Mouse (Mus musculus): ENCODE measurements around the gene Sfswap. TPM values are rescaled to one million over a fixed set of nuclear protein-coding genes. Genes with fewer than 3 reads are reported as not detected.
A peak's percentile ranks its signal among the peaks of the same experiment; 100 is the strongest.

Gene Sfswap
- total and polyA plus RNA-seq, 2 experiments: 18.9 to 32.9 TPM

DNA sequence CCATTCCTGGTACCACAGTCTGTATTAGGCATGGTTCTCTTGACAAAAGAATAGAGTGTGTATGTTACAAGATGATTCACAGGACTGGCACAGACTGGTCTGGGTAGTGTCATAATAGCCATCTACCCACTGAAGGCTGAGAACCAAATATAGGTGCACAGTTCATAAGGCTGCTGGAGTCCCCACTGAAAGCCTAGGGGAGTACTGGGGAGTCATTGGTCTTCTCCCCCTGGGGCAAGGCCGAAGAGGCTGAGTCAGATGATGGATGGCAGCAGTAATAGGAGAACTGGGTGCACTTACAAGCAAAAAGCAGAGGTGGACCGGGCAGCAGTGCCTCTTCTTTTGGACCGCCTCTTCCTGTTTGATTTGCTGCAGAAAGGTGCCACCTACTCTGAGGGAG lies 32.7 kb downstream of the Sfswap start:
- Histone ChIP-seq H3K36me3 (ENCODE audit: control insufficient read depth, insufficient read depth, low read length) (peaks cover 20% of the 10 kb centered on the region), H3K27ac (replicated peaks; ENCODE audit: insufficient read depth, low read depth, low read length) (no peak overlapping the region)
- TF ChIP-seq CTCF (IDR thresholded peaks at IDR 0.05; ENCODE audit: low read depth, low read length) (no peak), POLR2A (IDR thresholded peaks at IDR 0.05; ENCODE audit: extremely low read depth, insufficient read depth, low read length) (no peak)

DNA sequence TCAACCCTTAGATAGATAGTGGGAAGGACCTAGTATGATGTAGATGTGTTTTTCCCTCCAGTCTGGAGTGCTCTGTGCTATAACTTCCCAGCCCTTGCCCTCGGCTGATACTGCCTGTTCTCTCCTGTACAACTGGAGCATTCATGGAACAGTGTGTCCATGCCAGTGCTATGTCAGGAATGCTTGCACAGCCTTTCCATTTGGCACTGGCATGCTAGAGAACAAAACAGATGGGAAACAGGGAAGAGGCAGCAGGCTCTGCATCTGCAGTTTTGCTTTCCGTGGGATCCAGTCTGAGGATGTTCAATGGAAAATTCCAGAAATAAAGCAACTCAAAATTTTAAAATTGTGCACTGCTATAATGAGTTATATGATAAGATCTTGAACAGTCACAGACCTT lies 33.5 kb downstream of the Sfswap start:
- Histone ChIP-seq H3K27ac (replicated peaks; ENCODE audit: insufficient read depth, low read depth, low read length) (no peak overlapping the region), H3K79me2 (ENCODE audit: control insufficient read depth, insufficient read depth, low read length) (0 out of 2 replicates have a peak, but pooled peaks cover 4% of the 10 kb centered on the region), H3K36me3 (ENCODE audit: control insufficient read depth, insufficient read depth, low read length) (peaks cover 13% of the 10 kb centered on the region), H3K4me1 (ENCODE audit: control insufficient read depth, insufficient read depth, low read length) (no peaks in the 10 kb centered on the region), H3K4me3 (ENCODE audit: insufficient read depth, low read depth, low read length) (no peak overlapping the region), H3K9ac (ENCODE audit: low read depth, low read length) (no peak overlapping the region), H3K27me3 (ENCODE audit: control insufficient read depth, insufficient read depth, low read length) (no peaks in the 10 kb centered on the region)
- peak; percentile 22 for DNase-seq (ENCODE audit: extremely low read depth, low read depth, low spot score)
- TF ChIP-seq CTCF (IDR thresholded peaks at IDR 0.05; ENCODE audit: low read depth, low read length): no peak
- no peak for TF ChIP-seq POLR2A (IDR thresholded peaks at IDR 0.05; ENCODE audit: extremely low read depth, insufficient read depth, low read length)
- WGBS: 84% methylated on average over 2 of the region's 2 CpGs

More for the DNA sequence above, 32.7 kb downstream of the Sfswap start:
- 94% methylated on average over 3 of the region's 3 CpGs for WGBS
- H3K4me3 ChIP-seq (ENCODE audit: insufficient read depth, low read depth, low read length): no peak overlapping the region
- H3K79me2 ChIP-seq (ENCODE audit: control insufficient read depth, insufficient read depth, low read length): 0 out of 2 replicates have a peak, but pooled peaks cover 8% of the 10 kb centered on the region
- no peaks in the 10 kb centered on the region for H3K27me3 ChIP-seq (ENCODE audit: control insufficient read depth, insufficient read depth, low read length)
- no peaks in the 10 kb centered on the region for H3K4me1 ChIP-seq (ENCODE audit: control insufficient read depth, insufficient read depth, low read length)
- no peak overlapping the region for H3K9ac ChIP-seq (ENCODE audit: low read depth, low read length)
- no peak for DNase-seq (ENCODE audit: extremely low read depth, low read depth, low spot score)

DNA sequence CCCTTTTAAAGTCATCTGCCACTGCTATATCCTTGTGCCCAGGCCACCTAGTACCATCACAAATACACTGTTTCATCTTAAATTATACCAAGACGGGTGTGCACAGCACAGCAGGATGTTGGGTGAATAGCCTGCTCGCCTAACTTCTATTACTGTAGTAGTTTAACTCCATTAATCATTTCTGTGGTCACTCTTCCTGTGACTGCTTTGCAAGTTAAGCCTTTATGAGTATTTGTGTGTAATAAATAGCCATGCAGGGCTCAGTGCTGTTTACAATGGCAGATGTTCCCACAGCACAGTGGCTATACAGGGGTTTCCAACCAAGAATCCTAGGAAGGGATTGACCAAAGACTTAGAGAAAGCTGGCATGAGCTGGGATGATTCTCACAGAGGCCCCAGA lies 34.0 kb downstream of the Sfswap start:
- H3K4me1 ChIP-seq (ENCODE audit: control insufficient read depth, insufficient read depth, low read length): no peaks in the 10 kb centered on the region

DNA sequence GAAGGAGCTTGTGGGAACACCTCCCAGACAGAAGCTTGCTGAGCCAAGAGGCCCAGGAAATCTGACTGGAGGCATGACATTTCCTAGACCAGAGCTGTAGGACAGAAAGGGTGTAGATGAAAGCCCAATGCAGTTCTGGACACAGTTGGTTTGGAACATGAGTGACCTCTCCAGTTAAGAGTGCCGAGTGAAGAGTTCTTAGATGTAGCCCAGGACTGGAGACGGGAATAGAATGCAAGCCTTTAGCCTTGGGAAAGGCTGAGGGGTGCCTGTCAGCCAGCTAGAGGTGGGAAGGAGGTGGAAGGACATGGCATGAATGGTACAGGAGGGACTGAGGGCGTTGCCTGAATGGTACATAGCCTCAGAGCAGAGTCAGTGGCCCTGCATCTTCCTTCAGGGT lies 34.4 kb downstream of the Sfswap start:
- H3K36me3 ChIP-seq (ENCODE audit: control insufficient read depth, insufficient read depth, low read length): peaks cover 15% of the 10 kb centered on the region
- no peak overlapping the region for H3K4me3 ChIP-seq (ENCODE audit: insufficient read depth, low read depth, low read length)
- H3K79me2 ChIP-seq (ENCODE audit: control insufficient read depth, insufficient read depth, low read length): no peaks in the 10 kb centered on the region
- no peak for TF ChIP-seq CTCF (IDR thresholded peaks at IDR 0.05; ENCODE audit: low read depth, low read length)
- no peak for TF ChIP-seq POLR2A (IDR thresholded peaks at IDR 0.05; ENCODE audit: extremely low read depth, insufficient read depth, low read length)
- no peaks in the 10 kb centered on the region for H3K4me1 ChIP-seq (ENCODE audit: control insufficient read depth, insufficient read depth, low read length)
- H3K27ac ChIP-seq (replicated peaks; ENCODE audit: insufficient read depth, low read depth, low read length): no peak overlapping the region
- no peak for DNase-seq (ENCODE audit: extremely low read depth, low read depth, low spot score)
- H3K27me3 ChIP-seq (ENCODE audit: control insufficient read depth, insufficient read depth, low read length): no peaks in the 10 kb centered on the region
- H3K9ac ChIP-seq (ENCODE audit: low read depth, low read length): no peak overlapping the region
- 96% methylated on average over 3 of the region's 3 CpGs for WGBS

More for the DNA sequence above, 34.0 kb downstream of the Sfswap start:
- no peak for TF ChIP-seq POLR2A (IDR thresholded peaks at IDR 0.05; ENCODE audit: extremely low read depth, insufficient read depth, low read length)
- TF ChIP-seq CTCF (IDR thresholded peaks at IDR 0.05; ENCODE audit: low read depth, low read length): no peak
- Histone ChIP-seq H3K4me3 (ENCODE audit: insufficient read depth, low read depth, low read length) (no peak overlapping the region), H3K79me2 (ENCODE audit: control insufficient read depth, insufficient read depth, low read length) (no peaks in the 10 kb centered on the region), H3K27me3 (ENCODE audit: control insufficient read depth, insufficient read depth, low read length) (no peaks in the 10 kb centered on the region), H3K9ac (ENCODE audit: low read depth, low read length) (no peak overlapping the region), H3K27ac (replicated peaks; ENCODE audit: insufficient read depth, low read depth, low read length) (no peak overlapping the region), H3K36me3 (ENCODE audit: control insufficient read depth, insufficient read depth, low read length) (peaks cover 14% of the 10 kb centered on the region)
- 88% methylated on average over 2 of the region's 2 CpGs for WGBS
- DNase-seq (ENCODE audit: extremely low read depth, low read depth, low spot score): no peak

DNA sequence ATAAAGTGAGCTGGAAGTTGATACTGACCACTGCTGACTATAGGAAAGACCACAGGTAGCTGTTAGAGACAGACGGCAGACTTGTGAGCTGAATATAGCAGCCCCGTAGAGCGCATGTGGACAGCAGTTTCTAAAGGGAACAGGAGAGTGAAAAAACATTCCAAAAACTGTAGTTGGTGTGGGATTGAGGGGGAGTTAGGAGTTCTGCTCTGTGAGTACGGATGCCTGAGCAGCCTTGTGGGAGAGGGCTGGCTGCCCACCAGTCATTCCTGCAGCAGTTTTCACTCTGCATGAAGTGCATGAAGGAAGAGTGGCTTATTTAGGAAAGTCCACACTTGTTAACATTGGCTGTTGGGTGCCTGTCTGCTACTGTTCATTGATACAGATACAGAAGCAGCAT lies 37.8 kb downstream of the Sfswap start:
- H3K9ac ChIP-seq (ENCODE audit: low read depth, low read length): no peak overlapping the region
- H3K27ac ChIP-seq (replicated peaks; ENCODE audit: insufficient read depth, low read depth, low read length): no peak overlapping the region
- H3K36me3 ChIP-seq (ENCODE audit: control insufficient read depth, insufficient read depth, low read length): peaks cover 17% of the 10 kb centered on the region
- no peaks in the 10 kb centered on the region for H3K27me3 ChIP-seq (ENCODE audit: control insufficient read depth, insufficient read depth, low read length)
- H3K4me1 ChIP-seq (ENCODE audit: control insufficient read depth, insufficient read depth, low read length): peaks cover 6% of the 10 kb centered on the region; the same call in 1 of the 2 replicates
- DNase-seq (ENCODE audit: extremely low read depth, low read depth, low spot score): no peak
- WGBS: 93% methylated on average over 4 of the region's 4 CpGs
- H3K4me3 ChIP-seq (ENCODE audit: insufficient read depth, low read depth, low read length): no peak overlapping the region
- no peaks in the 10 kb centered on the region; the same call in 1 of the 2 replicates for H3K79me2 ChIP-seq (ENCODE audit: control insufficient read depth, insufficient read depth, low read length)
- TF ChIP-seq CTCF (IDR thresholded peaks at IDR 0.05; ENCODE audit: low read depth, low read length): no peak
- no peak for TF ChIP-seq POLR2A (IDR thresholded peaks at IDR 0.05; ENCODE audit: extremely low read depth, insufficient read depth, low read length)

DNA sequence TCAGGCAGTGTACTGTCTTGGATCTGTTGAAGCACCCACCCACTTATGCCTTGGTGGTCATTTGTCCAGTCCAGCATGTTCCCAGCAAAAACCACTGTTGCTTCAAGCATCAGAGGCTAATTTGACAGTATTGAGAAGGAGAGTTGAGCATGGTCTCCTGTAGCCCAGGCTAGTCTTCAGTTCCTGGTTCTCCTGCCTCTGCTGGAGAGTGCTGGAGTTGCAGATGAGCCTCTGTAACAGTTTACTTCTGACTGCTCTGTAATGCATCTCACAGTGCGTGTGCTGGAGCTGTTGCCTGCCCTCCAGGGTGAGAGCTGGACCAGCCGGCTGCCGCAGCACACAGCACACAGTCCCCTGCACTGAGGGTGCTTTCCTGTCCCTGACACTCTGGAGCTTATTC lies 41.2 kb downstream of the Sfswap start:
- H3K79me2 ChIP-seq (ENCODE audit: control insufficient read depth, insufficient read depth, low read length): no peaks in the 10 kb centered on the region; the same call in 1 of the 2 replicates
- 92% methylated on average over 3 of the region's 3 CpGs for WGBS
- no peak overlapping the region for H3K27ac ChIP-seq (replicated peaks; ENCODE audit: insufficient read depth, low read depth, low read length)
- H3K4me1 ChIP-seq (ENCODE audit: control insufficient read depth, insufficient read depth, low read length): peaks cover 6% of the 10 kb centered on the region; the same call in 1 of the 2 replicates
- TF ChIP-seq CTCF (IDR thresholded peaks at IDR 0.05; ENCODE audit: low read depth, low read length) (no peak), POLR2A (IDR thresholded peaks at IDR 0.05; ENCODE audit: extremely low read depth, insufficient read depth, low read length) (no peak)
- no peak for DNase-seq (ENCODE audit: extremely low read depth, low read depth, low spot score)
- no peak overlapping the region for H3K9ac ChIP-seq (ENCODE audit: low read depth, low read length)
- H3K27me3 ChIP-seq (ENCODE audit: control insufficient read depth, insufficient read depth, low read length): no peaks in the 10 kb centered on the region
- no peak overlapping the region for H3K4me3 ChIP-seq (ENCODE audit: insufficient read depth, low read depth, low read length)
- peaks cover 30% of the 10 kb centered on the region; the same call in 1 of the 2 replicates for H3K36me3 ChIP-seq (ENCODE audit: control insufficient read depth, insufficient read depth, low read length)

Measured in liver, adult 2 months (tissue).